Mouse (Mus musculus) layer of hippocampus, postnatal 25 days (tissue): ENCODE results near the gene Pglyrp2. TPM values are rescaled to one million over a fixed set of nuclear protein-coding genes. Genes with fewer than 3 reads are reported as not detected.

Source experiments
- DNase-seq, 2 experiments: peaks; one replicate each; pipeline ENCODE4 v3.0.0; 2022; ENCODE audit warnings: mixed read lengths in 2 of 2, low spot score in 1 of 2; ENCODE audit errors: extremely low spot score in 1 of 2
- total RNA-seq, 2 experiments: library from RNA; stranded (reverse); gene quantifications; 2 replicates each; pipeline ENCODE4 v1.2.3; 2021

Gene Pglyrp2
- total RNA-seq, 2 experiments from 2014 or later, result not detected

- no peak for DNase-seq
These were observed 20.6 kb downstream of the Pglyrp2 start, which contains the start of gene Rasal3 for GRCm38 (mm10) chr17:32403417-32403816. Gene Rasal3, minus strand, starts transcription at chr17:32403583.

GRCm38 (mm10) chr17:32402779-32403157, 21.2 kb downstream of the Pglyrp2 start:
- no peak for DNase-seq

- DNase-seq, result no peak
These were observed 21.8 kb downstream of the Pglyrp2 start for GRCm38 (mm10) chr17:32402011-32402778.

- DNase-seq, result no peak
These were observed 27.7 kb downstream of the Pglyrp2 start for GRCm38 (mm10) chr17:32396266-32396665.

- DNase-seq, result no peak
These were observed 30.0 kb downstream of the Pglyrp2 start for GRCm38 (mm10) chr17:32393944-32394343.

- DNase-seq, result peak; percentile 89 to 91
These were observed 34.8 kb downstream of the Pglyrp2 start, which contains the start of gene Wiz for GRCm38 (mm10) chr17:32389101-32389659. Gene Wiz, minus strand, starts transcription at chr17:32389439.

- peak in 1 of 2 experiments; percentile 47 for DNase-seq
These were observed 35.4 kb downstream of the Pglyrp2 start for GRCm38 (mm10) chr17:32388370-32389100.

- DNase-seq, result no peak
These were observed 36.0 kb downstream of the Pglyrp2 start for GRCm38 (mm10) chr17:32387986-32388369.

- DNase-seq, result peak in 1 of 2 experiments; percentile 39
These were observed 37.1 kb downstream of the Pglyrp2 start for GRCm38 (mm10) chr17:32386659-32387432.

- DNase-seq, result no peak
These were observed 40.3 kb downstream of the Pglyrp2 start for GRCm38 (mm10) chr17:32383661-32384060.

GRCm38 (mm10) chr17:32382576-32382975, 41.4 kb downstream of the Pglyrp2 start:
- no peak for DNase-seq

GRCm38 (mm10) chr17:32378786-32379185, 45.2 kb downstream of the Pglyrp2 start:
- no peak for DNase-seq

GRCm38 (mm10) chr17:32377137-32377536, 46.8 kb downstream of the Pglyrp2 start:
- no peak for DNase-seq

GRCm38 (mm10) chr17:32376475-32376874, 47.5 kb downstream of the Pglyrp2 start:
- no peak for DNase-seq

- DNase-seq, result no peak
These were observed 54.9 kb downstream of the Pglyrp2 start for GRCm38 (mm10) chr17:32368991-32369578.

- no peak for DNase-seq
These were observed 56.3 kb downstream of the Pglyrp2 start for GRCm38 (mm10) chr17:32367706-32368105.

- DNase-seq, result no peak
These were observed 58.7 kb downstream of the Pglyrp2 start for GRCm38 (mm10) chr17:32365296-32365695.

GRCm38 (mm10) chr17:32364850-32365249, 59.1 kb downstream of the Pglyrp2 start:
- DNase-seq, result no peak

- peak; percentile 76 to 78 for DNase-seq
These were observed 59.6 kb downstream of the Pglyrp2 start for GRCm38 (mm10) chr17:32364331-32364730.

GRCm38 (mm10) chr17:32363821-32364301, 60.1 kb downstream of the Pglyrp2 start:
- no peak for DNase-seq
